Mouse (Mus musculus) layer of hippocampus, adult 11-12 months (tissue): ENCODE measurements around the gene Sept5.

Experiments used
- DNase-seq: peaks from one replicate; pipeline ENCODE4 v3.0.0; 2022; ENCODE audit warnings: low spot score

The Sept5 gene

GRCm38 (mm10) chr16:18583169-18583568 lies 46.6 kb downstream of the Sept5 start:
- DNase-seq: no peak

- no peak for DNase-seq
Measured at GRCm38 (mm10) chr16:18582426-18583148, 47.2 kb downstream of the Sept5 start.

- no peak for DNase-seq
Measured at GRCm38 (mm10) chr16:18581623-18582205, 48.0 kb downstream of the Sept5 start.

- DNase-seq: no peak
Measured at GRCm38 (mm10) chr16:18581050-18581622, 48.6 kb downstream of the Sept5 start.

GRCm38 (mm10) chr16:18580389-18580788 lies 49.4 kb downstream of the Sept5 start:
- no peak for DNase-seq

GRCm38 (mm10) chr16:18577599-18578160 lies 52.1 kb downstream of the Sept5 start:
- DNase-seq: no peak

GRCm38 (mm10) chr16:18577071-18577470 lies 52.7 kb downstream of the Sept5 start:
- no peak for DNase-seq

- DNase-seq: no peak
Measured at GRCm38 (mm10) chr16:18574196-18574595, 55.6 kb downstream of the Sept5 start.
